Mouse (Mus musculus): ENCODE results near the gene Pea15a.

Gene Pea15a

GRCm38 (mm10) chr1:172177791-172178190 lies 28.8 kb downstream of the Pea15a start:
- no peak for DNase-seq

DNA sequence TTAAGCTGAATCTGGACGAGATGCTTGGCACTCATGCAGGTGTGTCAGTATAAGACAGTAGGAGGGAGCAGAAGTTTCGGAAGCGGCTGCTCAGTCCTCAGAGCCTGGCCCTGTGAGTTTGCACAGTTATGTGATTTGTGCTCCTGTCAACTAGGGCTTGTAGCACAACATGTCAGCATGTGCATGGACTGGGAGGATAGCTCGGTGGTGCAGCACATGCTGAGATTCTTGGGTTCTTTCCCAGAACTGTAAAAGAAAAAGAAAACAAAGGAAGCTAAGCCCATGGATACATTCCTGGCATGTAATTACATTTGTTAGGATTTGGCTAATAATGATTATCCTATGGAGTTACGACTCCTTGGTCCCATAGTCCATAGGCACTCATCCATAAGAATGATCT lies 33.4 kb downstream of the Pea15a start:
- DNase-seq: no peak

DNA sequence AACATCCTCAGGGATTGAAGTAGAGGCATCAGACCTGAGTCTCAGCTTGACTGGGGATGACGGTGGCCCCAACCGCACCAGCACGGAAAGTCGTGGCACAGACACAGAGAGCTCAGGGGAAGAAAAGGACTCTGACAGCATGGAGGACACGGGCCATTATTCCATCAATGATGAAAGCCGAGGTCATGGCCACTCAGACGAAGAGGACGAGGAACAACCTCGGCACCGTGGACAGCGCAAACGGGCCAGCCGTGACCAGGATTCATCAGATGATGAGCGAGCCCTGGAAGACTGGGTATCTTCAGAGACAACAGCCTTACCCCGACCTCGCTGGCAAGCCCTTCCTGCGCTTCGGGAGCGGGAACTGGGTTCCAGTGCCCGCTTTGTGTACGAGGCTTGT lies 34.2 kb downstream of the Pea15a start:
- DNase-seq: no peak

DNA sequence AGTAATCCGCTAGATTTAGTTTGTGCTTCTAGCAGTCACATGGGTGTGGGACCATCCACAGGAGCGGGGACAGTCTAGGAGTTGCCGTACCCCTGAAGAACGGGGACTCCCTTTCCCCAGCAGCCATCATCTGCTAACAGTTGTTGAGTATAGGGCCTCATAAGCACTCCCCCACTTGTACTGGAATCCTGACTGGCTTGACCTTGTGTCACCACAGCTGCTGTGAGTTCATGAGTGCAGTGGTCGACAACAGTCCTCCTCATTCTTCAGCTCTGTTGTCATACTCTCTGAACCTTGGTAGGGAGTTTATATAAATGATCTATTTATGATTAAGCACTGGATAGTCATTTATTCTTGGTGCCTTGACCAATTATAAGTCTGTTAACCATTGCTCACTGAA lies 36.8 kb downstream of the Pea15a start:
- DNase-seq: no peak

- DNase-seq: no peak
Observed at GRCm38 (mm10) chr1:172167911-172168310, 38.7 kb downstream of the Pea15a start.

DNA sequence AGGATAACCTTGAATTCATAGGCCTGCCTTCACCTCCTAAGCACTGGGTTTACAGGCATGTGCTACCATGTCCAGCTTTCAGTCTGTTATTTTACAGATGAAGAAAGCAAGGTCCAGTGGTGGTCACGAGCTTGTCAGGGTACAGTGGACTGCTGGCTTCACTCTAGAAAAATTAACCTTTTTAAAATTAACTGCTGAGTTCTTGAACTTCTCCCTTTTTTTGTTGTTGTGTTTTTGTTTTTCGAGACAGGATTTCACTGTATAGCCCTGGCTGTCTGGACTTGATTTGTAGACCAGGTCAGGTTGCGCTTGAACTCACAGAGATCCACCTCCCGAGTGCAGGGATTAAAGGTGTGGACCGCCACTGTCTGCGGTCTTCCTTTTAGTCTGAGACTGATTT lies 43.6 kb downstream of the Pea15a start:
- no peak for DNase-seq

DNA sequence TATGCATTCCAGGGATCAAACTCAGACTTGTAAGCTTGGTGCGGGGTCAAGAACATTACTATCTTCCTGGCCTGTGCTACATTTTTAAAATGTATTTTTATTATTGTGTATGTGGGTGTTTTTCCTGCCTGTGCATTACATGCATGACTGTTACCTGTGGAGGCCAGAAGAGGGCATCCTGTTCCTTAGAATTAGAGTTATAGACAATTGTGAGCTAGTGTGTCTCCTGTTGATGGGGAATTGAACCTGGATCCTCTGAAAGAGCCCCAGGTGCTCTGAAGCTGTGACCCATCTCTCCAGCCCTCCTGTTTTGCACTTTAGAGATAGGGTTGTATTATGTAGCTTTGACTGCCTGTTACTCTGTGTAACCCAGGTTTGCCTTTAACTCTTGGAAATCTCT lies 44.6 kb downstream of the Pea15a start:
- peak; percentile 29 for DNase-seq

GRCm38 (mm10) chr1:172160508-172160907 lies 46.1 kb downstream of the Pea15a start:
- no peak for DNase-seq

GRCm38 (mm10) chr1:172159970-172160369 lies 46.6 kb downstream of the Pea15a start:
- DNase-seq: no peak

- no peak for DNase-seq
Observed at GRCm38 (mm10) chr1:172155518-172155917, 51.1 kb downstream of the Pea15a start.

DNA sequence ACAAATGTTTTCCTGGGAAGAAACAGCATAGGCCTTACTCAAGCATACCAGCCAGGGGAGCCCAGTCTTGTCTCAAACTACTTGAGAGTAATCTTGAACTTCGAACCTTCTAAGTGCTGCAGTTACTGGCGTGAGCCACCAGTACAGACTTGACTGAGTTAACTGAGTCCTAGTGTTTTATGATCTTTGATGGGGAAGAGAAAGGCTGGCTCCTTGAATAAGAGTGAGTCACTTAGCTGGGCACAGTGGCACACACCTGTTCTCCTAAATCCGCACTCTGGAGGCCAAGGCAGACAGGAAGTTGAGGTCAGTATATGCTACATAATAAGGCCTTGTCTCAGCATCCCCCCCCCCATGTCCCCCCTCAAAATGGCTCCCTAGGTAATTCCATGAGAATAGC lies 52.1 kb downstream of the Pea15a start:
- no peak for DNase-seq

GRCm38 (mm10) chr1:172148955-172149815 lies 57.4 kb downstream of the Pea15a start:
- DNase-seq: no peak

DNA sequence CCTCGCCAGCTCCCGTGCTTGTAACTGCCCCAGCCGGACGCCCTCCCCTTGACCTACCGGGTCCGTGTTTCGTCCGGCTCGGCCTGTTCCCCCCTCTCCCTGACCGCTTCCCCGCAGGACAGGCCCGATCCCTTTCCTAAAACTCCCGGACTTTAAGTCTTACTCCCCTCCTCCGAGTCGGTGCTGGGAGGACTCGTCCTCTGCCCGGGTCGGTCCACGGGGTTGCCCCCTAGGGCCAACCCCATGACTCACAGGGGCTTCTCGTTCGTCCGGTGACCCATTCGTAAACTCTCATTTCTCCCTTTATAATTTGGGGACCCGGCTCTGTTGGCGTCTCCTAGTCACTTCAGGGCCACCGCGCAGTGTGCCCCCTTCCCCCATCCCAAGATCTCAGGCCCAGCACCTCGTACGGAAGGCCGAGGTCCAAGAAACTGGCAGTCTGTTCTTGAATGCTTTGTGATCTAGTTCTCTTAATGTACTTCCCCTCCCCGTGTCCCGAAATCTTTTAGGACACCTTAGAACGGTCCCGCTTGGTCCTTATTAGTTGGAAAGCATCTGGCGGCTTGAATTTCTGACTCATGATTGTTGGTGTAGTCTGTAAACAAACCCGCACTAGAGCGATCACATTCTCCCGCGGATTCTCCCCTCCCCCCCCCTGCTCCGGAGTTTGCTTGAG lies 58.2 kb downstream of the Pea15a start:
- peak; percentile 38 for DNase-seq

DNA sequence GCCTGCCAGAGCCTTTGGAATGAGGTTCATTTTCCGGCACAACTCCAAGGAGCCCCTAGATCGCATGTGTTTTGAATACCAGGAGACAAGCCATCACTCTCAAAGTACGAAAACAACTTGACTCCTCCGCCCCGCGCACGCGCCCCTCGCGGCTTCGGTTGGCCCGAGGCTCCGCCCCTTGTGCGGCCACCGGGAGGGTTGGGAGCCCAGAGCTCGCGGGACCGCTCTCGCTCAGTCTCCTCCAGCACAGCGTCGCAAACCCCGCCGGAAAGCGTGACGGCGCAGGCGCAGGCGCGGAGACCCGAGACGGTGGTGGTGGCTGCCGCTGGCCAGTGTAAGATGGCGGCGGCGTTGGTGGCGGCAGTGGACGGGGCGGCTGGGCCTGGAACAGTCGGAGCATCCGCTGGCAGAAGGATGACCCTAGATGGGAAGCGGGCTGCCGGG lies 58.7 kb downstream of the Pea15a start, which contains the start of gene Dcaf8:
Gene Dcaf8, plus strand, starts transcription at position 250 of the 444 bp plus-strand sequence.
- peak; percentile 97 for DNase-seq

Measured in layer of hippocampus, adult 9-11 months (tissue).